Mouse (Mus musculus): ENCODE measurements around the gene Igf1. TPM values are rescaled to one million over a fixed set of nuclear protein-coding genes. Genes with fewer than 3 reads are reported as not detected.

Igf1 gene
- total RNA-seq, 2 experiments from 2014 or later: 11.5 to 34.9 TPM

Other genes with a start within 250 kb of the Igf1 start
- gene Pmch, start 232.8 kb downstream of the Igf1 start, total RNA-seq (2021): not detected

Measured in adrenal gland, adult 18-20 months (tissue).